Mouse (Mus musculus) leukemia stem cell, adult 10-12 weeks (primary cell): ENCODE data around the gene Cd68. TPM values are rescaled to one million over a fixed set of nuclear protein-coding genes. Genes with fewer than 3 reads are reported as not detected.

Experiments
- polyA plus RNA-seq: library from polyadenylated mRNA; stranded (reverse); fragments of >175 nt; gene quantifications from 2 replicates; pipeline ENCODE4 v1.2.3, GENCODE M21; 2012; ENCODE audit warnings: low replicate concordance

The Cd68 gene
- polyA plus RNA-seq: 26.6 and 82.4 TPM in 2 replicates

GRCm38 (mm10) chr11:69665961-69666664 is at the start of gene Cd68:
Cd68 (minus strand) TSS chr11:69666153.

GRCm38 (mm10) chr11:69695361-69696181 is 29.6 kb upstream of the Cd68 start, which contains the start of the genes Tnfsf12 and Tnfsfm13:
Tnfsf12 (minus strand) TSS chr11:69695849.
Tnfsfm13 (minus strand) TSS chr11:69696098.

DNA sequence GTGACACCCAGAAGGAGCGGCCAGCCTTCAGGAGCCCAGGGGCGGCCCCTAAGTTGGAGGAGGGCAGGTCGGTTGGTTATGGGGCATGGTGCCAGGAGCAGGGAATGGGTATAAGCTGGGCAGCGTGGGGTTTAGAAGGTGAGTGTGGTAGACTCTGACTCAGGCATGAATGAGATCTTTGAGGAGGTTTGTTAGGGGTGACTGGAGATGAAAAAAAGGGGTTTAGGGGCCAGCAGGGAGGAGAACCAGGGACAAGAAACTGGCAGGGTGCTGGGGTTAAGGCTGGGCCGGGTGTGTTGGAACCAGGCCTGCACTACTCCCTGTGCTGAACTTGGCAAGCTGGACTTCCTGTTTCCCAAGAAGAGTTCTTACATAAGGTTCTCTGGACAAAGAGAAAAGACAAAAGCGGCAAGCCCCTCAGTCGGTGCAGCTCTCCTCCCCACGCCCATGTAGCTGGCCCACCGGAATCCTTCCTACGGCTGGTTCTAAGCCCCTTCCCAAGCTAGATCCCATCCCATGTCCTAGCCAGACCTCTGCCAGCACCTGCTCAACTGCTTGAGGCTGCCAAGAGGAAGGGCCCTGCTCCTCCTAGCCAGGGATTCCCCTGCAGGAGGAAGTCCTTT is 19.7 kb upstream of the Cd68 start, which contains the start of gene Tnfsf13:
Tnfsf13 (minus strand) TSS at position 259 of the 623 bp plus-strand sequence.

GRCm38 (mm10) chr11:69681314-69682208 is 15.6 kb upstream of the Cd68 start, which contains the start of gene Senp3:
Senp3 (minus strand) TSS chr11:69682084.

GRCm38 (mm10) chr11:69672211-69672706 is 6.3 kb upstream of the Cd68 start, which contains the start of gene Eif4a1:
Eif4a1 (minus strand) TSS chr11:69672423.

DNA sequence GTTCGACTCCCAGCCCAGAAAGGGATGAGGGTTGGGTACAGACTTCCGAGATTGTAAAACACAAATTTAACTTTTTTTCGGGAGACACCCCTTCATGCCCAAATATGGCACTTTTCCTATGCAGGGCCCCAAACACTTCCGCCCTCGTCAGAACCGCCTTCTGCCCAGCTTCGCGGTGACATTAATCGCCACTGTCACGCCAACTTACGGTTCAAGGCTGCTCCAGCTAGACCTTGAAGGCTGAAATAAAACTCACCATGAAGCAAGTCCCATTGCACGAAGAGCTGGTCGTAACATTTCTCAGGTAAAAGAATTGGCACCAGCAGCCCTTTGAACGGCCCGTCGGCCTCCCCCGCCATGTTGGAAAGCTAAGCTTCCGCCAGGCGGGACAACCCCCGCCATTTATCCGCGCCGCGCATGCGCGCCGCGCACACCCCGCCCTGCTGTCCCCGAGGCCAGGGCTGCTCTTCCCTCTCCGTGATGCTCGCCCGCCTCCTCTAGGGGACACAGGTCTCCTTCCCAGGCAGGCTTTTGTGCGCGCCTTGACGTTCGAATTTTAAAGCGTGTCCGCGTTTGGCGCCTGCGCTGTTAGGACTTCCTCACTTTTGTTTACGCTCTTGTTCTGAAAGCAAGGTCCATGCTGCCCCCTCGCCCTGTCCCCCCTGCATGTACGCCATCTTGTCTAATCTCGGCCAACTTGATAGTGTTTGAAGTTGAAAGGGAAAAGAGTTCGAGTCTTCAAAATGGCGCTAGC is 3.6 kb downstream of the Cd68 start, which contains the start of gene Mpdu1:
Mpdu1 (minus strand) TSS at position 430 of the 754 bp plus-strand sequence.

GRCm38 (mm10) chr11:69655264-69656064 is 10.5 kb downstream of the Cd68 start, which contains the start of gene Sox15:
Sox15 (plus strand) TSS chr11:69655314.

GRCm38 (mm10) chr11:69632284-69633089 is 33.5 kb downstream of the Cd68 start, which contains the start of gene Fxr2:
Fxr2 (plus strand) TSS chr11:69632990.

GRCm38 (mm10) chr11:69621571-69622268 is 44.2 kb downstream of the Cd68 start, which contains the start of gene Sat2:
Sat2 (plus strand) TSS chr11:69622024.

GRCm38 (mm10) chr11:69617805-69618204 is 48.1 kb downstream of the Cd68 start, which contains the start of gene Shbg:
Shbg (minus strand) TSS chr11:69617905.

Other genes starting within 250 kb of the Cd68 start
- 0.02 and 0.19 TPM in 2 replicates for gene Dnah2, start 117.0 kb downstream of the Cd68 start, polyA plus RNA-seq
- 1.6 and 2.7 TPM in 2 replicates for gene Efnb3, start 105.9 kb downstream of the Cd68 start, polyA plus RNA-seq
- gene Wrap53, start 85.9 kb downstream of the Cd68 start, polyA plus RNA-seq: 6.9 and 45.7 TPM in 2 replicates
- gene Trp53, start 85.8 kb downstream of the Cd68 start, polyA plus RNA-seq: 119 and 129 TPM in 2 replicates
- gene Atp1b2, start 60.2 kb downstream of the Cd68 start, polyA plus RNA-seq: 171 and 259 TPM in 2 replicates
- gene Shbg, start 48.2 kb downstream of the Cd68 start, polyA plus RNA-seq: not detected in 2 replicates
- gene Sat2, start 44.1 kb downstream of the Cd68 start, polyA plus RNA-seq: not detected in 2 replicates
- 91.8 and 97.5 TPM in 2 replicates for gene Fxr2, start 33.2 kb downstream of the Cd68 start, polyA plus RNA-seq
- gene Sox15, start 10.8 kb downstream of the Cd68 start, polyA plus RNA-seq: 0.44 TPM in 1 of 2 replicates, not detected in the other
- 24.1 and 29.9 TPM in 2 replicates for gene Mpdu1, start 3.5 kb downstream of the Cd68 start, polyA plus RNA-seq
- 226 and 408 TPM in 2 replicates for gene Eif4a1, start 6.3 kb upstream of the Cd68 start, polyA plus RNA-seq
- gene Senp3, start 15.9 kb upstream of the Cd68 start, polyA plus RNA-seq: 128 and 137 TPM in 2 replicates
- gene Tnfsf13, start 19.6 kb upstream of the Cd68 start, polyA plus RNA-seq: 2.3 and 5.0 TPM in 2 replicates
- 9.0 and 9.7 TPM in 2 replicates for gene Tnfsf12, start 29.7 kb upstream of the Cd68 start, polyA plus RNA-seq
- gene Tnfsfm13, start 29.9 kb upstream of the Cd68 start, polyA plus RNA-seq: 6.6 and 8.1 TPM in 2 replicates
- 92.9 and 194 TPM in 2 replicates for gene Polr2a, start 92.5 kb upstream of the Cd68 start, polyA plus RNA-seq
- not detected in 2 replicates for gene Slc35g3, start 95.8 kb upstream of the Cd68 start, polyA plus RNA-seq
- gene Zbtb4, start 99.8 kb upstream of the Cd68 start, polyA plus RNA-seq: 38.9 and 47.4 TPM in 2 replicates
- 0.18 and 0.20 TPM in 2 replicates for gene Chrnb1, start 129.8 kb upstream of the Cd68 start, polyA plus RNA-seq
- gene Fgf11, start 135.7 kb upstream of the Cd68 start, polyA plus RNA-seq: 0.07 and 0.47 TPM in 2 replicates
- not detected in 2 replicates for gene Tmem102, start 139.5 kb upstream of the Cd68 start, polyA plus RNA-seq
- 0.07 TPM in 1 of 2 replicates, not detected in the other for gene Gm39566, start 149.1 kb upstream of the Cd68 start, polyA plus RNA-seq
- gene Spem2, start 152.3 kb upstream of the Cd68 start, polyA plus RNA-seq: not detected in 2 replicates
- not detected in 2 replicates for gene Spem1, start 156.0 kb upstream of the Cd68 start, polyA plus RNA-seq
- 3.7 and 5.0 TPM in 2 replicates for gene Nlgn2, start 171.6 kb upstream of the Cd68 start, polyA plus RNA-seq
- 531 and 1,176 TPM in 2 replicates for gene Tmem256, start 172.4 kb upstream of the Cd68 start, polyA plus RNA-seq
- gene Plscr3, start 180.2 kb upstream of the Cd68 start, polyA plus RNA-seq: 64.9 and 78.2 TPM in 2 replicates
- 2.0 and 2.3 TPM in 2 replicates for gene Tnk1, start 192.6 kb upstream of the Cd68 start, polyA plus RNA-seq
- gene Tmem95, start 211.9 kb upstream of the Cd68 start, polyA plus RNA-seq: not detected in 2 replicates
- 1.4 and 2.2 TPM in 2 replicates for gene Kctd11, start 215.3 kb upstream of the Cd68 start, polyA plus RNA-seq
- gene Acap1, start 229.4 kb upstream of the Cd68 start, polyA plus RNA-seq: 28.9 and 53.7 TPM in 2 replicates
- gene 2810408A11Rik, start 234.8 kb upstream of the Cd68 start, polyA plus RNA-seq: 0.18 and 0.33 TPM in 2 replicates
- gene Neurl4, start 234.9 kb upstream of the Cd68 start, polyA plus RNA-seq: 131 and 182 TPM in 2 replicates
- 157 and 339 TPM in 2 replicates for gene Gps2, start 247.7 kb upstream of the Cd68 start, polyA plus RNA-seq